In the genomic region with DNA sequence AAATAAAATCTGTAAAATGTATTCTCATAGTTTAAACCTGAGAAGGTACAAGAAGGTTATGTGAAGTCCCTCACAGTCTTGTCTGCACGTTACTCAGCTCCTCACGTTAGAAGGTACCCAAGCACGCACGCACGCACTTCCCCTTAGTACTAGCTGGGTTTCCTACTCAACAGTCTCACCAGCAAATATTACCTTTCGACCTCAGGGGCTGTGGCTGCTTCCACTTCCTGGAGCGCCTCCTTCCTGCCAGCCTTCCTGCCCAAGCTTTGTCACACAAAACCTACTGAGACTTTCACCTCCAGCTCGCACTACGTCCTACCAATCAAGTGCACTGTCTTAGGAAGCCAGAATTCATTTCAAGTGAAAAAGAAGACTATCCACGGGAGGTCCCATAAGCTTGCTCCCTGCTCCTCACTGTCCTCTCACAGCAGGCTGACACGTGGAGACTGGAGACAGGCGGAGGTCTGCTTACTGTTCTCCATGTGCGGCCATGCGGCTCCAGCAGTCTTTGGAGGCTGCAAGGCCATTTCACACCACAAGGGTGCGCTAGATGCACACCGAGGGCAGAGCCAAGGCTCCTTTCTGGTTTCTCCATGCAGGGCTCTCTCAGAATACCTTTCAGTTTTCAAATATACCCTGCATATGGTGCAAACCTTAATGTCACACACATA, we compare ENCODE assay signal across 8 mouse cellular contexts. TPM values are rescaled to one million over a fixed set of nuclear protein-coding genes. Genes with fewer than 3 reads are reported as not detected.
DNase-seq lines count a peak whose midpoint lies in the region; ATAC-seq and TF ChIP-seq lines count a peak whose summit lies in the region.

No protein-coding gene starts in this region.

- H3K9me3 ChIP-seq in E14TG2a.4 (ENCODE audit: low read length): no peaks in the 10 kb centered on the region
- no peaks in the 10 kb centered on the region for H3K9me3 ChIP-seq in forebrain, embryonic 12.5 days
- H3K9me3 ChIP-seq in heart, postnatal 0 days (replicated peaks; ENCODE audit: control insufficient read depth, low read length): no peaks in the 10 kb centered on the region
- H3K9me3 ChIP-seq in liver, embryonic 15.5 days (replicated peaks): no peaks in the 10 kb centered on the region
- no peaks in the 10 kb centered on the region for H3K9me3 ChIP-seq in neural tube, embryonic 13.5 days

- peak overlapping the region; percentile 69 for H3K4me3 ChIP-seq in E14TG2a.4 (replicated peaks; ENCODE audit: low read length)
- no peak overlapping the region for H3K4me3 ChIP-seq in forebrain, embryonic 12.5 days (replicated peaks)
- no peak overlapping the region for H3K4me3 ChIP-seq in heart, postnatal 0 days (ENCODE audit: low read depth, low read length)
- peak overlapping the region; percentile 40 for H3K4me3 ChIP-seq in liver, embryonic 15.5 days (replicated peaks)
- no peak overlapping the region for H3K4me3 ChIP-seq in neural tube, embryonic 13.5 days

- H3K36me3 ChIP-seq in E14TG2a.4 (ENCODE audit: insufficient read depth, low read length): no peaks in the 10 kb centered on the region
- H3K36me3 ChIP-seq in forebrain, embryonic 12.5 days (replicated peaks): no peaks in the 10 kb centered on the region
- H3K36me3 ChIP-seq in heart, postnatal 0 days (replicated peaks; ENCODE audit: control insufficient read depth, insufficient read depth, low read length): peaks cover 16% of the 10 kb centered on the region
- H3K36me3 ChIP-seq in liver, embryonic 15.5 days (replicated peaks): peaks cover 20% of the 10 kb centered on the region
- peaks cover 8% of the 10 kb centered on the region; the same call in 1 of the 2 replicates for H3K36me3 ChIP-seq in neural tube, embryonic 13.5 days

- H3K9ac ChIP-seq in forebrain, embryonic 12.5 days: no peak overlapping the region
- no peak overlapping the region for H3K9ac ChIP-seq in heart, postnatal 0 days (replicated peaks; ENCODE audit: low read depth, low read length)
- H3K9ac ChIP-seq in liver, embryonic 15.5 days: no peak overlapping the region
- H3K9ac ChIP-seq in neural tube, embryonic 13.5 days: 0 out of 2 replicates have a peak overlapping the region, but pooled peaks have one; percentile 23

- peak; percentile 98 for TF ChIP-seq CTCF in E14TG2a.4 (conservative IDR thresholded peaks at IDR 0.05; ENCODE audit: low read length)
- TF ChIP-seq CTCF in heart, postnatal 0 days (IDR thresholded peaks at IDR 0.05; ENCODE audit: low read depth): peak; percentile 98

- peaks cover 73% of the 10 kb centered on the region for H3K4me1 ChIP-seq in E14TG2a.4 (replicated peaks; ENCODE audit: low read depth, low read length)
- H3K4me1 ChIP-seq in forebrain, embryonic 12.5 days: peaks cover 7% of the 10 kb centered on the region
- H3K4me1 ChIP-seq in heart, postnatal 0 days (ENCODE audit: control insufficient read depth, insufficient read depth): peaks cover 9% of the 10 kb centered on the region; the same call in 1 of the 2 replicates
- peaks cover 49% of the 10 kb centered on the region for H3K4me1 ChIP-seq in liver, embryonic 15.5 days (replicated peaks)
- peaks cover 11% of the 10 kb centered on the region for H3K4me1 ChIP-seq in neural tube, embryonic 13.5 days (replicated peaks)

- H3K4me2 ChIP-seq in forebrain, embryonic 12.5 days: no peak overlapping the region
- H3K4me2 ChIP-seq in heart, postnatal 0 days (ENCODE audit: low read depth, low read length): peak overlapping the region; percentile 40
- H3K4me2 ChIP-seq in liver, embryonic 15.5 days: peak overlapping the region; percentile 62
- H3K4me2 ChIP-seq in neural tube, embryonic 13.5 days: peak overlapping the region; percentile 30; the same call in 1 of the 2 replicates

- 42% methylated on average over 16 of the region's 16 CpGs for WGBS in forebrain, embryonic 12.5 days
- WGBS in heart, postnatal 0 days: 35% methylated on average over 16 of the region's 16 CpGs
- WGBS in liver, embryonic 15.5 days (ENCODE audit: insufficient replicate concordance): 10% methylated on average over 16 of the region's 16 CpGs
- WGBS in neural tube, embryonic 13.5 days: 40% methylated on average over 16 of the region's 16 CpGs

- peak; percentile 46; the same call in 1 of the 2 replicates for ATAC-seq in forebrain, embryonic 12.5 days (ENCODE audit: low FRiP score)
- ATAC-seq in heart, postnatal 0 days (ENCODE audit: insufficient read depth, low read depth): peak; percentile 79
- ATAC-seq in liver, embryonic 15.5 days (ENCODE audit: insufficient read depth): peak; percentile 67
- ATAC-seq in neural tube, embryonic 13.5 days (ENCODE audit: low read depth): peak; percentile 74

- H3K27me3 ChIP-seq in E14TG2a.4 (ENCODE audit: insufficient read depth, low read length): 0 out of 2 replicates have a peak, but pooled peaks cover 8% of the 10 kb centered on the region
- no peaks in the 10 kb centered on the region for H3K27me3 ChIP-seq in forebrain, embryonic 12.5 days
- H3K27me3 ChIP-seq in heart, postnatal 0 days (ENCODE audit: control insufficient read depth, insufficient read depth, low read length): no peaks in the 10 kb centered on the region
- H3K27me3 ChIP-seq in liver, embryonic 15.5 days: no peaks in the 10 kb centered on the region
- H3K27me3 ChIP-seq in neural tube, embryonic 13.5 days: no peaks in the 10 kb centered on the region

- peak; percentile 81 for DNase-seq in c-Kit-positive CD71-positive TER-119-positive erythroid progenitor cells, embryonic 14.5 days (ENCODE audit: low spot score)
- DNase-seq in heart, postnatal 0 days (ENCODE audit: low spot score): peak; percentile 72
- peak; percentile 92 to 97 for DNase-seq in kidney, postnatal 36 days
- peak; percentile 35 for DNase-seq in telencephalon, adult 2 months (ENCODE audit: low read depth, low spot score)

- no peak overlapping the region for H3K27ac ChIP-seq in forebrain, embryonic 12.5 days
- H3K27ac ChIP-seq in heart, postnatal 0 days (ENCODE audit: low read depth): no peak overlapping the region
- H3K27ac ChIP-seq in liver, embryonic 15.5 days (replicated peaks): peak overlapping the region; percentile 59
- H3K27ac ChIP-seq in neural tube, embryonic 13.5 days (replicated peaks): no peak overlapping the region

- no peak for TF ChIP-seq EP300 in heart, postnatal 0 days (IDR thresholded peaks at IDR 0.05; ENCODE audit: low read depth)

RNA-seq across cellular contexts. Expression of gene Gne, which starts 18.5 kb away (rescaled TPM):
- 20.1 and 21.2 TPM in 2 replicates for polyA plus RNA-seq in forebrain, embryonic 12.5 days (2016; fragmentation: Nextera tagmentation; extraction: Ambion mirVana)
- 44.0 and 45.5 TPM in 2 replicates for total RNA-seq in heart, postnatal 0 days (2014; rRNA removed; ENCODE audit: low replicate concordance)
- 24.2 and 25.5 TPM in 2 replicates for polyA plus RNA-seq in heart, postnatal 0 days (2015; fragmentation: Nextera tagmentation; extraction: Ambion mirVana)
- polyA plus RNA-seq in liver, embryonic 15.5 days (2015; fragmentation: Nextera tagmentation; extraction: Ambion mirVana): 30.8 and 31.7 TPM in 2 replicates
- polyA plus RNA-seq in neural tube, embryonic 13.5 days (2015; fragmentation: Nextera tagmentation; extraction: Ambion mirVana): 23.3 and 25.4 TPM in 2 replicates

Comparison
In these comparisons a context has a peak if more than half of its experiments do, and no peak if none do; other contexts are left out.
1. H3K4me3 ChIP-seq: peak in E14TG2a.4 (single experiment) and liver, embryonic 15.5 days (single experiment); none in forebrain, embryonic 12.5 days (single experiment), heart, postnatal 0 days (single experiment) and neural tube, embryonic 13.5 days (single experiment).
2. DNase-seq: peak in every context shown above with its lines; median percentile 94 in kidney, postnatal 36 days; 81 in c-Kit-positive CD71-positive TER-119-positive erythroid progenitor cells, embryonic 14.5 days; 72 in heart, postnatal 0 days; 35 in telencephalon, adult 2 months.
3. Peak in every context shown above with its lines, with median percentiles within 50 percentile points of each other: ATAC-seq.